Mouse (Mus musculus): Measurements from ENCODE around the gene Cdk1. TPM values are rescaled to one million over a fixed set of nuclear protein-coding genes. Genes with fewer than 3 reads are reported as not detected.

Cdk1 gene
- polyA plus RNA-seq, 1 experiment from 2014 or later, result 531 TPM

GRCm38 (mm10) chr10:69299985-69300384 is 52.8 kb downstream of the Cdk1 start:
- Histone ChIP-seq H3K27me3 (ENCODE audit: insufficient read depth, low read length) (no peaks in the 10 kb centered on the region), H3K9me3 (ENCODE audit: low read length) (no peaks in the 10 kb centered on the region), H3K27ac (ENCODE audit: low read length) (no peak overlapping the region), H3K4me1 (ENCODE audit: insufficient read depth, low read length) (no peaks in the 10 kb centered on the region), H3K9ac (replicated peaks; ENCODE audit: low read length) (no peak overlapping the region), H3K36me3 (ENCODE audit: insufficient read depth, low read length) (no peaks in the 10 kb centered on the region), H3K4me2 (replicated peaks; ENCODE audit: low read depth, low read length) (no peak overlapping the region), H3K4me3 (ENCODE audit: low read length) (no peak overlapping the region)
- no peak for ATAC-seq (ENCODE audit: low FRiP score, low TSS enrichment)
- 75% methylated on average over 7 of the region's 7 CpGs for WGBS

DNA sequence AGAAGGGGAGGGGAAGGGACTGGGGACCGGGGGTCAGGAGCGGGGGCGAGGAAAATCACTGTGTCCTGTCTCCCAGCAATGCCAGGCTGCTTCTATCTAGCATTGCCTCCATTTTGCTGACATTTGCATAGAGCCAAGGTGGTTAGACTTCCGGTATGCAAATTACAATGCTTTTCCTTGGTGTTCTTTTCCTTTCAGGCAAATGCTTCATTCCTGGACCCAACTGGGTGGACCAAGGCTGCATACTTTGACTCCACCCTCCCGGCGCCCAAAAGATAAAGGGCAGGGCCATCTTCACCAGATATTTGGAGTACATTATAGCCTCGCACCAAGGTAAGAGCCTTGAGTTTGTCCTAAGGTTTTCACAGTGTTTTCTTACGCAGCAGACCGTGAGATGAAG is 56.8 kb downstream of the Cdk1 start:
- Histone ChIP-seq H3K4me3 (ENCODE audit: low read length) (no peak overlapping the region), H3K27ac (ENCODE audit: low read length) (no peak overlapping the region), H3K9ac (replicated peaks; ENCODE audit: low read length) (no peak overlapping the region), H3K4me2 (replicated peaks; ENCODE audit: low read depth, low read length) (no peak overlapping the region), H3K4me1 (ENCODE audit: insufficient read depth, low read length) (no peaks in the 10 kb centered on the region), H3K36me3 (ENCODE audit: insufficient read depth, low read length) (no peaks in the 10 kb centered on the region), H3K27me3 (ENCODE audit: insufficient read depth, low read length) (no peaks in the 10 kb centered on the region), H3K9me3 (ENCODE audit: low read length) (peaks cover 3% of the 10 kb centered on the region; the same call in 1 of the 2 replicates)
- 70% methylated on average over 9 of the region's 9 CpGs for WGBS
- no peak for ATAC-seq (ENCODE audit: low FRiP score, low TSS enrichment)

GRCm38 (mm10) chr10:69290736-69291135 is 62.0 kb downstream of the Cdk1 start:
- no peaks in the 10 kb centered on the region for H3K4me1 ChIP-seq (ENCODE audit: insufficient read depth, low read length)
- ATAC-seq (ENCODE audit: low FRiP score, low TSS enrichment), result no peak
- peaks cover 16% of the 10 kb centered on the region for H3K36me3 ChIP-seq (ENCODE audit: insufficient read depth, low read length)
- H3K4me3 ChIP-seq (ENCODE audit: low read length), result no peak overlapping the region
- peaks cover 3% of the 10 kb centered on the region; the same call in 1 of the 2 replicates for H3K9me3 ChIP-seq (ENCODE audit: low read length)
- no peak overlapping the region for H3K4me2 ChIP-seq (replicated peaks; ENCODE audit: low read depth, low read length)
- no peak overlapping the region for H3K27ac ChIP-seq (ENCODE audit: low read length)
- WGBS, result 92% methylated on average over 8 of the region's 8 CpGs
- no peaks in the 10 kb centered on the region for H3K27me3 ChIP-seq (ENCODE audit: insufficient read depth, low read length)
- no peak overlapping the region for H3K9ac ChIP-seq (replicated peaks; ENCODE audit: low read length)

DNA sequence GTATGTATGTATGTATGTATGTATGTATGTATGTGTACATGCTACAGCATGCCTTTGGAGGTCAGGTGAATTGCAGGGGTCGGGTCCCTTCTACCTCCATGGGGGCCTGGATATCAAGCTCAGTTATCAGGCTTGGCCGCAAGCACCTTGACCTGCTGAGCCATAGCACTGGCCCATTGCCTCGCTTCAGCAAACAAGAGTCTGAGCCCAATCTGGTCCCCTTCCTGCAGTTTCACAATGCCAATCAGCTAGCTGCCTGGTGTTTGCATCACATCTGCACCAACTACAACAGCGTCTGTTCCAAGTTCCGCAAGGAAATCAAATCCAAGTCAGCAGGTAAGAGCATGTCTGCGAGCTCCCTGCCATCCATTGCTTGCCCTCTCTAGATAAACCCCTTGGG is 64.0 kb downstream of the Cdk1 start:
- H3K27ac ChIP-seq (ENCODE audit: low read length), result no peak overlapping the region
- H3K4me3 ChIP-seq (ENCODE audit: low read length), result no peak overlapping the region
- peaks cover 23% of the 10 kb centered on the region for H3K36me3 ChIP-seq (ENCODE audit: insufficient read depth, low read length)
- WGBS, result 83% methylated on average over 6 of the region's 6 CpGs
- H3K27me3 ChIP-seq (ENCODE audit: insufficient read depth, low read length), result no peaks in the 10 kb centered on the region
- H3K4me2 ChIP-seq (replicated peaks; ENCODE audit: low read depth, low read length), result no peak overlapping the region
- no peak for ATAC-seq (ENCODE audit: low FRiP score, low TSS enrichment)
- no peak overlapping the region for H3K9ac ChIP-seq (replicated peaks; ENCODE audit: low read length)
- H3K4me1 ChIP-seq (ENCODE audit: insufficient read depth, low read length), result no peaks in the 10 kb centered on the region
- peaks cover 3% of the 10 kb centered on the region; the same call in 1 of the 2 replicates for H3K9me3 ChIP-seq (ENCODE audit: low read length)

GRCm38 (mm10) chr10:69288086-69288485 is 64.7 kb downstream of the Cdk1 start:
- Histone ChIP-seq H3K4me3 (ENCODE audit: low read length) (no peak overlapping the region), H3K4me2 (replicated peaks; ENCODE audit: low read depth, low read length) (no peak overlapping the region), H3K36me3 (ENCODE audit: insufficient read depth, low read length) (peaks cover 25% of the 10 kb centered on the region), H3K27me3 (ENCODE audit: insufficient read depth, low read length) (no peaks in the 10 kb centered on the region), H3K9me3 (ENCODE audit: low read length) (peaks cover under 1% of the 10 kb centered on the region; the same call in 1 of the 2 replicates), H3K27ac (ENCODE audit: low read length) (no peak overlapping the region), H3K9ac (replicated peaks; ENCODE audit: low read length) (no peak overlapping the region), H3K4me1 (ENCODE audit: insufficient read depth, low read length) (no peaks in the 10 kb centered on the region)
- no peak for ATAC-seq (ENCODE audit: low FRiP score, low TSS enrichment)
- WGBS, result 71% methylated on average over 4 of the region's 4 CpGs

DNA sequence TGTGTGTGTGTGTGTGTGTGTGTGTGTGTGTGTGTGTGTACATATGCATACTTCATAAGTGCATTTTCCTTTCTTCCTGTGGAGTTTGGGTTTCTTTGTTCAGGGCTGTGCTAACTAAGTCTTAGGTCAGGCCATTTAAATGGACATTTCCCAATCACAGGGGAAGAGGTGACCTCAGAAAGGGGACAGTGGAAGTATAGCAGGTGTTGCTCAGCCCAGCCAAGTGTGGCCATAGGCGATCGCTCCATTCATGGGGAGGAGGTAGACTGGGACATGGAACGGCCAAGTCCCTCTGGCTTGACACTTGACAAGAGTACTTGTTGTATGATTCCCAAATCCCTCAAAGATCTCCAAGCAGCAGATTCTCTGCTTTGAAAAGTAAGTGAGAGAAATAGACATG is 65.8 kb downstream of the Cdk1 start:
- ATAC-seq (ENCODE audit: low FRiP score, low TSS enrichment), result no peak
- Histone ChIP-seq H3K27ac (ENCODE audit: low read length) (no peak overlapping the region), H3K36me3 (ENCODE audit: insufficient read depth, low read length) (peaks cover 29% of the 10 kb centered on the region), H3K9ac (replicated peaks; ENCODE audit: low read length) (no peak overlapping the region), H3K4me1 (ENCODE audit: insufficient read depth, low read length) (no peaks in the 10 kb centered on the region), H3K4me2 (replicated peaks; ENCODE audit: low read depth, low read length) (no peak overlapping the region), H3K27me3 (ENCODE audit: insufficient read depth, low read length) (no peaks in the 10 kb centered on the region), H3K4me3 (ENCODE audit: low read length) (no peak overlapping the region), H3K9me3 (ENCODE audit: low read length) (no peaks in the 10 kb centered on the region)
- 95% methylated on average over 3 of the region's 3 CpGs for WGBS

Other genes starting within 250 kb of the Cdk1 start
- gene Rhobtb1, start 201.5 kb downstream of the Cdk1 start, polyA plus RNA-seq (2015; fragmentation: Nextera tagmentation; extraction: Ambion mirVana), result 22.2 and 24.4 TPM in 2 replicates
- gene A930033H14Rik, start 139.8 kb downstream of the Cdk1 start, polyA plus RNA-seq (2015; fragmentation: Nextera tagmentation; extraction: Ambion mirVana), result 2.2 and 2.3 TPM in 2 replicates
- 47.6 and 53.8 TPM in 2 replicates for gene Ank3, start 45.8 kb upstream of the Cdk1 start, polyA plus RNA-seq (2015; fragmentation: Nextera tagmentation; extraction: Ambion mirVana)